Mouse (Mus musculus) limb, embryonic 14.5 days (tissue): ENCODE measurements at regions not wholly inside any gene's neighbourhood (a gene's known extent, or its start where the extent isn't known, plus 50 kb on each side); places are given as distances from the start of the nearest gene placed in this dataset.

ENCODE experiments used
- ATAC-seq: fragments of 200-750 bp; cut with Nextera tagmentation; 2 replicates; pipeline ENCODE4 v1.8.0; 2017; ENCODE audit warnings: low read depth, moderate number of reproducible peaks, moderate TSS enrichment; ENCODE audit not compliant: low FRiP score
- DNase-seq: peaks from one replicate; pipeline ENCODE4 v3.0.0-alpha.2; 2015; ENCODE audit warnings: low spot score
- H3K27ac ChIP-seq: fragments of 300-500 bp; sonication (generic); replicated peaks from 2 replicates; pipeline ENCODE4 v1.5.1; 2014; ENCODE audit warnings: low read depth, mild to moderate bottlenecking, low read length, moderate library complexity, mixed read lengths
- H3K27me3 ChIP-seq: fragments of 300-500 bp; sonication (generic); 2 replicates; pipeline ENCODE4 v1.6.1; 2014; ENCODE audit warnings: low read length, mixed read lengths; ENCODE audit not compliant: control insufficient read depth, insufficient read depth
- H3K36me3 ChIP-seq: fragments of 300-500 bp; sonication (generic); 2 replicates; pipeline ENCODE4 v1.6.1; 2014; ENCODE audit warnings: mild to moderate bottlenecking, low read length, moderate library complexity, mixed read lengths; ENCODE audit not compliant: control insufficient read depth, insufficient read depth
- H3K4me1 ChIP-seq: fragments of 300-500 bp; sonication (generic); 2 replicates; pipeline ENCODE4 v1.6.1; 2014; ENCODE audit warnings: antibody characterized with exemption, low read length, mixed read lengths; ENCODE audit not compliant: control insufficient read depth, insufficient read depth
- H3K4me2 ChIP-seq: fragments of 300-500 bp; sonication (generic); replicated peaks from 2 replicates; pipeline ENCODE4 v1.6.1; 2014; ENCODE audit warnings: low read depth, mild to moderate bottlenecking, low read length, moderate library complexity; ENCODE audit not compliant: severe bottlenecking
- H3K4me3 ChIP-seq: fragments of 300-500 bp; sonication (generic); replicated peaks from 2 replicates; pipeline ENCODE4 v1.5.1; 2014; ENCODE audit warnings: low read length
- H3K9ac ChIP-seq: fragments of 300-500 bp; sonication (generic); 2 replicates; pipeline ENCODE4 v1.6.1; 2014; ENCODE audit warnings: mild to moderate bottlenecking, low read depth, low read length, moderate library complexity; ENCODE audit not compliant: severe bottlenecking
- H3K9me3 ChIP-seq: fragments of 300-500 bp; sonication (generic); 2 replicates; pipeline ENCODE4 v1.6.1; 2016; ENCODE audit warnings: low read length; ENCODE audit not compliant: control insufficient read depth
- POLR2A ChIP-seq: fragments of 200-500 bp; IDR thresholded peaks from 2 replicates; pipeline ENCODE4 v1.8.0; 2012; ENCODE audit warnings: inconsistent platforms, mild to moderate bottlenecking, moderate library complexity, borderline replicate concordance; ENCODE audit not compliant: insufficient read depth, insufficient read length; ENCODE audit errors: extremely low read depth
- WGBS: fragments of 180-500 bp; shearing (Covaris S2); extraction: QIAGEN DNeasy Blood & Tissue Kit; methylation state at CpG from one replicate; pipeline ENCODE4 v1.1.7; 2014; 5-methylcytosine and 5-hydroxymethylcytosine counted together

GRCm38 (mm10) chr3:81535448-81536205 lies 396.8 kb upstream of the Ctso start:
- Histone ChIP-seq H3K4me3 (no peak overlapping the region), H3K27ac (no peak overlapping the region), H3K36me3 (no peaks in the 10 kb centered on the region), H3K4me1 (no peaks in the 10 kb centered on the region; the same call in 1 of the 2 replicates), H3K9me3 (no peaks in the 10 kb centered on the region), H3K27me3 (no peaks in the 10 kb centered on the region), H3K4me2 (no peak overlapping the region), H3K9ac (no peak overlapping the region)
- WGBS: 44% methylated on average over 4 of the region's 4 CpGs
- no peak for TF ChIP-seq POLR2A
- no peak for ATAC-seq
- peak; percentile 19 for DNase-seq

- no peak overlapping the region for H3K4me3 ChIP-seq
- no peak for DNase-seq
- H3K4me2 ChIP-seq: no peak overlapping the region
- WGBS: 30% methylated on average over 7 of the region's 7 CpGs
- TF ChIP-seq POLR2A: no peak
- H3K27me3 ChIP-seq: no peaks in the 10 kb centered on the region
- no peak overlapping the region for H3K9ac ChIP-seq
- peaks cover 6% of the 10 kb centered on the region; the same call in 1 of the 2 replicates for H3K4me1 ChIP-seq
- no peak overlapping the region for H3K27ac ChIP-seq
- no peaks in the 10 kb centered on the region for H3K36me3 ChIP-seq
- no peaks in the 10 kb centered on the region for H3K9me3 ChIP-seq
- no peak for ATAC-seq
Measured at GRCm38 (mm10) chr3:81554773-81555172, 377.6 kb upstream of the Ctso start.

GRCm38 (mm10) chr3:81562610-81563258 lies 369.7 kb upstream of the Ctso start:
- Histone ChIP-seq H3K27ac (no peak overlapping the region), H3K9ac (no peak overlapping the region), H3K4me3 (no peak overlapping the region), H3K4me2 (no peak overlapping the region), H3K27me3 (no peaks in the 10 kb centered on the region), H3K9me3 (no peaks in the 10 kb centered on the region), H3K4me1 (no peaks in the 10 kb centered on the region), H3K36me3 (no peaks in the 10 kb centered on the region)
- TF ChIP-seq POLR2A: no peak
- WGBS: 90% methylated on average over 2 of the region's 2 CpGs
- DNase-seq: no peak
- no peak for ATAC-seq

- no peaks in the 10 kb centered on the region for H3K9me3 ChIP-seq
- no peaks in the 10 kb centered on the region for H3K36me3 ChIP-seq
- H3K27me3 ChIP-seq: no peaks in the 10 kb centered on the region
- H3K4me1 ChIP-seq: no peaks in the 10 kb centered on the region
- no peak overlapping the region for H3K4me2 ChIP-seq
- H3K9ac ChIP-seq: no peak overlapping the region
- TF ChIP-seq POLR2A: no peak
- H3K4me3 ChIP-seq: no peak overlapping the region
- 76% methylated on average over 7 of the region's 7 CpGs for WGBS
- no peak for ATAC-seq
- no peak for DNase-seq
- no peak overlapping the region for H3K27ac ChIP-seq
Measured at GRCm38 (mm10) chr3:81563858-81564756, 368.3 kb upstream of the Ctso start.

- H3K4me3 ChIP-seq: no peak overlapping the region
- TF ChIP-seq POLR2A: no peak
- no peak overlapping the region for H3K9ac ChIP-seq
- H3K27me3 ChIP-seq: no peaks in the 10 kb centered on the region
- H3K9me3 ChIP-seq: no peaks in the 10 kb centered on the region
- no peak for DNase-seq
- 74% methylated on average over 1 of the region's 1 CpGs for WGBS
- H3K4me2 ChIP-seq: no peak overlapping the region
- ATAC-seq: no peak
- no peaks in the 10 kb centered on the region for H3K4me1 ChIP-seq
- H3K36me3 ChIP-seq: no peaks in the 10 kb centered on the region
- H3K27ac ChIP-seq: no peak overlapping the region
Measured at GRCm38 (mm10) chr3:81564757-81565063, 367.7 kb upstream of the Ctso start.
